Mouse (Mus musculus) spleen, adult 2 months (tissue): Measurements from ENCODE around the gene Ttll11.

Experiments
- CTCF ChIP-seq: fragments of 200-500 bp; IDR thresholded peaks from 2 replicates; pipeline ENCODE4 v1.5.1; 2011; ENCODE audit warnings: mild to moderate bottlenecking, inconsistent platforms; ENCODE audit not compliant: insufficient read depth, insufficient read length, insufficient replicate concordance; ENCODE audit errors: extremely low read depth
- POLR2A ChIP-seq: fragments of 200-500 bp; IDR thresholded peaks from 2 replicates; pipeline ENCODE4 v1.6.1; 2011; ENCODE audit warnings: low read depth, low read length, inconsistent platforms

- no peak for TF ChIP-seq POLR2A
- no peak for TF ChIP-seq CTCF
Observed at GRCm38 (mm10) chr2:35998416-35998815, 18.7 kb upstream of the Ttll11 start.
